Mouse (Mus musculus): Measurements from ENCODE around the gene Galnt16.

DNA sequence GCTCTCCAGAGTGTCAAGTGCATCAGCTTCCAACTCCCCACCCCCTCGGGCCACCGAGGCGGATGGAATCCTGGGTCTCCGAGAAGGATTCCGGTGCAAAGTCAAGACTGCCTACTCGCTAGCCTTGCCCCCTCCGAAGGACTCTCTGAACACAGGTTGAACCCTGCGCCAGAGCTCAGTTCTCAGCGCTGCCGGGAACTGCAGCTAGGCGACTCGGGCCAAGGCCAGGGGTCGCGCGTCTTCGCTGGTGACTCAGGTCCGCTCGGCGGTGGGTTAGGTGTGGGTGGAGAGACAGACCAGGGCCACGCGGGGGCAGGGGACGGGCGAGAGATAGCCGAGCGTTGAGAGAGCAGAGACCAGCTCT lies 298 bp downstream of the Galnt16 start:
- no peak for TF ChIP-seq MAFK (IDR thresholded peaks at IDR 0.05; ENCODE audit: insufficient read depth, low read depth, low read length)
- TF ChIP-seq HCFC1 (IDR thresholded peaks at IDR 0.05; ENCODE audit: borderline replicate concordance, insufficient read depth, low read length): no peak
- TF ChIP-seq ZC3H11A (IDR thresholded peaks at IDR 0.05; ENCODE audit: borderline replicate concordance, low read depth, low read length): no peak
- TF ChIP-seq ZNF384 (IDR thresholded peaks at IDR 0.05; ENCODE audit: low read depth, low read length): no peak

Data from ES-E14 (cell line).